Mouse (Mus musculus): ENCODE measurements around the gene Ppp2r5c.
A peak's percentile ranks its signal among the peaks of the same experiment; 100 is the strongest.

Gene Ppp2r5c

GRCm38 (mm10) chr12:110446290-110447170, at the start of gene Ppp2r5c:
Ppp2r5c (plus strand) TSS chr12:110447120.
- DNase-seq (ENCODE audit: low read depth, low spot score), result peak; percentile 86

DNA sequence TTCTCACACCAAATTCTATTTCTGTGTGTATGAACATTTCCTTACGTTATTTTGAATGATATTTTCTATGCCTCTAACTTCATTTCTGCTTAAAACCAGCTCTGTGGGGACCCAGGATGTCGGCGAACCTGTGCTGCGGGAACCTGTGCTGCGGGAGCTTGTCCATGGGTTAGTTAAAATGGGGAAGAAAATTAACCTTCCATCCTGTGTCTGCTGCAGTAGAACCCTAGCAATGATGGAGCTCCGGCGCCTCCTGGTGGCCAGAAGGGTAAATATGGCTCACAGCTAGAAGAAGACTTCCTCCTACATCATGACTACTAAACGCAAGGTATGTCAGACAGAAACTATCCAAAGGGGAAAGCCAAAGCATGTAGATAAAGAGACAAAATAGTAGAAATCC, 48.6 kb upstream of the Ppp2r5c start:
- DNase-seq (ENCODE audit: low read depth, low spot score), result peak; percentile 53

DNA sequence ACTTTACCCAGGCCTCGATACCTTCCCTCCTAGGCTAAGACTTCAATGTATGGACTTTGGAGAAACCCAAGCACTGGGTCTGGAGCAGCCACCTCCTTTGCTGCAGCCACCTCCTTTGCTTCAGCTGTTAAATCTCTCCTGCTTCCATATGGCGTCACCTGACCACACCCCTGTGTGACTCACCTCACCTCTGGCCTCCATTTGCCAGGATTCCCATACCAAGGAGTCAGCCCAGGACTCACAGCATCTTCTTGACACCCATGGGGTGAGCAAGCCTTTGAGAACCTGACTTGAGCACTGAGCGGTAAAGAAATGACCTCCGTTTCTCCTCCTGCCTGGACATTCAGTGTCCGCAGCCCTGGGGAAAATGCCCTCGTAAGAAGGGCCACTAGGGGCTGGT, 47.8 kb upstream of the Ppp2r5c start:
- no peak for DNase-seq (ENCODE audit: low read depth, low spot score)

DNA sequence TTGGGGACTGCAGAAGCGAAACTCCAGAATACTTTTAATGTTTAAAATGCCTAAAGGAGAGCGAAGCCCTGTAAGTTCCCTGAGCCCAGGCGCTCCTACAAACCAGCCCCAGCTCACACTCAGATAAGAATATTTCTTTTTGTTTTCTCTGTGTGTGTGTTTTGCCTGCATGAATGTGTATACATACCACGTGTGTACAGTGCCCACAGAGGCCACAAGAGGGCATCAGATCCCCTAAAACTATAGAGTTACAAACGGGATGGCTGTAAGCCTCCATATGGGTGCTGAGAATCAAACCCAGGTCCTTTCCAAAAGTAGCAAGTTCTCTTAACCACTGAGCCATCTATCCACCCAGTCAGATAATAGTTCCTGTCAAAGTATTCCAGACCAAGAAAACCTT, 46.0 kb upstream of the Ppp2r5c start:
- no peak for DNase-seq (ENCODE audit: low read depth, low spot score)

GRCm38 (mm10) chr12:110401871-110402270, 45.0 kb upstream of the Ppp2r5c start:
- DNase-seq (ENCODE audit: low read depth, low spot score), result no peak

DNA sequence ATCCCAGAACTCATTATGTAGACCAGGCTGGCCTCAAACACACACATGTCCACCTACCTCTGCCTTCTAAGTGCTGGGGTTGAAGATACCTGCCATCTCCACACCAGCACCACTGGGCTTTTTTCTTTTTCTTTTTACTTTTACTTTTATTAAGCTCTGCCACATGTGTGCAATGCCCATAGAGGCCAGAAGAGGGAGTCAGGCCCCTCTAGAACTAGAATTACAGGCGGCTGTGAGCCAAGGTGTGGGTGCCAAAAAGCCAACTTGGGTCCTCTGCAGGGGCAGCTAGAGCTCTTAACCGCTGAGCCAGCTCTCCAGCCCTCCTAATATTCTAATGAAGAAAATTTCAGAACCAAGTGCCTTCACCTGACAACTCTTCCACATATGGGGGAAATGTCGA, 30.7 kb upstream of the Ppp2r5c start:
- DNase-seq (ENCODE audit: low read depth, low spot score), result no peak

DNA sequence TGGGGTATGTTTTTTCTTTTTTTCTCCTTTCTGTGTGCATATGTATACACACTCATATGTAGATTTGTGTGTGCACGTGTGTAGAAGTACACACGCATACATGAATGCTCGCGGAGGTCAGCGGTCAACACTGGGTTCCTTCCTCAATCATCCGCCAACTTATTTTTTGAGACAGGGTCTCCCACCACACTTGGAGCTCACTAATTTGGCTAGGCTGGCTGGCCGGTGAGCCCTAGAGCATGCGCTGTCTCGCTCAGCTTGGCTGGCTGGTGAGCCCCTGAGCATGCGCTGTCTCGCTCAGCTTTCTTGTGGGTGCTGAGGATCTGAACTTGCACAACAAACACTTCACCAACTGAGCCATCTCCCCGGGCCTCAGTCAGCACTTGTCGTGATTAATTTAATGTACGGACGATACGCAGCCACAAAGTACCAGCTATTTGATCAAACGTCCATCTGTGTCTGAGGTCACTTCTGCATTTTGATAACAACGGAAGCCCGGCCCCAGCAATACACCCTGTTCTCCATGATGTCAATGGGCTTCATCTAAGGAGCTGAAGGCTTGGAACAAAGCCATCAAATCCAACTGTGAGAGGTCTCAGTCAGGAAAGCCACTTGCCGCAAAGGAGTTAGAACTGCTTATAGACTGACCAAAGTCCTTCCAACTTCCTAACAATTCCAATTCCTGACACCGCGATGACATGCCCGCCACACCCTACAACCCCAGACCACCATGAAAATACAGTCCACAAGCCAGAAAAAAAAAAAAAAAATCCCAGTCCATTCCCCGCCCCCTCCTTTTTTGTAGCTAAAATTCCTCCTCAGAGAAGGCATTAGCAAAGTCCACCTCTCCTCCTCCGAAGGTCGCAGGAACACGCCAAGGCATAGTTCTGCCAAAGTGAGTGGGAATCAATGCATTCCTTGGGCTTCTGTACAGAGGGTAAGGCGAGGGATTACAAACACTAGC, 29.6 kb upstream of the Ppp2r5c start:
- DNase-seq (ENCODE audit: low read depth, low spot score), result no peak

- no peak for DNase-seq (ENCODE audit: low read depth, low spot score)
Observed at GRCm38 (mm10) chr12:110417987-110418734, 28.8 kb upstream of the Ppp2r5c start.

DNA sequence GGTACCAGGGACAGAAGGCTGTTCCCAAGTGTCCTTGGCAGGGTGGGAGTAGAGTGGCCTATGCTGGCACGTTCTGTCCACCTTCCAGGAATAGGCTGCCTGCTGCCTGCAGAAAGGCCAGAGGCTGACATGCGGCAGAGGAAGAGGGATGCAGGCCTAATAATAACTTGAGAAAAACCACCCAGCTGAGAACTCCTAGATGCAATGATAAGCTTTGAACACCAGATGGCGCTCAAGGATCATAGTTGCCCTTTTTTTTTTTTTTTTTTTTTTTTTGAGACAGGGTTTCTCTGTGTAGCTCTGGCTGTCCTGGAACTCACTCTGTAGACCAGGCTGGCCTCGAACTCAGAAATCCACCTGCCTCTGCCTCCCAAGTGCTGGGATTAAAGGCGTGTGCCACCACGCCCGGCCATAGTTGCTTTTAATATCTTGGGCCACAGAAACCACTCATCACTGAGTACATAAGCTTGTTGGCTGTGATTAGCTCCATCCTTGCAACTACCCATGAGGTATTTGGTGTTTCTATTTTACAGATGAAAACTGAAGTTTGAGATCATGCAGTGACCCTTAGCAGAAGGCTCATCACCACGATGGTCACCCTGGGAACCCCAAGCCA, 28.1 kb upstream of the Ppp2r5c start:
- no peak for DNase-seq (ENCODE audit: low read depth, low spot score)

DNA sequence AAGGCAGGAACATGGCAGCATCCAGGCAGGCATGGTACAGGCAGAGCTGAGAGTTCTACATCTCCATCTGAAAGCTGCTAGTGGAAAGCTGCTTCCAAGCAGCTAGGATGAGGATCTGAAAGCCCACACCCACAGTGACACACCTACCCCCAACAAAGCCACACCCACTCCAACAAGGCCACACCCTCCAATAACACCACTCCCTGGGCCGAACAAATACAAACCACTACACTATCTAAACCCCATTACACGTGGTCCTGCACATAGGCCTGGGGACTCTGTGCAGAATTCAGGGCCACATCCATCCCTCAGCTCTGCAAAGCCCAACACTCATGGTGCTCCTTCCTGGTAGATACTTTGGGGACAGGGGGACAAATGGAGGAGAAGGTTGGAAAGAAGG, 27.0 kb upstream of the Ppp2r5c start:
- DNase-seq (ENCODE audit: low read depth, low spot score), result no peak

DNA sequence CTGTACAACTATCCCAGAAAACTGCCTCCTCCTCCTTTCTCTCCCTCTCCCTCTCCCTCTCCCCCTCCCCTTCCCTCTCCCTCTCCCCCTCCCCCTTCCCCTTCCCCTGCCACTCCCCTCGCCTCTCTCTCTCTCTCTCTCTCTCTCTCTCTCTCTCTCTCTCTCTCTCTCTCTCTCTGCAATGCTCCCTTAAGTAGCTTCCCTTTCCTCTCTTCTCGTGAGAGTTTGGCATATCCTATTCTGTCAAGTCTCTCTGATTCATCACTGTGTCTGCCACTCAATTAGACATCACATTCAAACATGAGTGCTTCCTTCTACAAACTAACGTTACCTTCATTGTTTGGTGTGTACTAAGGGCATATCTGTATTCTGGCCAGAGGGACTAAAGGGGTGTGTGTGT, 25.6 kb upstream of the Ppp2r5c start:
- DNase-seq (ENCODE audit: low read depth, low spot score), result no peak

- DNase-seq (ENCODE audit: low read depth, low spot score), result no peak
Observed at GRCm38 (mm10) chr12:110424008-110424704, 22.8 kb upstream of the Ppp2r5c start.

DNA sequence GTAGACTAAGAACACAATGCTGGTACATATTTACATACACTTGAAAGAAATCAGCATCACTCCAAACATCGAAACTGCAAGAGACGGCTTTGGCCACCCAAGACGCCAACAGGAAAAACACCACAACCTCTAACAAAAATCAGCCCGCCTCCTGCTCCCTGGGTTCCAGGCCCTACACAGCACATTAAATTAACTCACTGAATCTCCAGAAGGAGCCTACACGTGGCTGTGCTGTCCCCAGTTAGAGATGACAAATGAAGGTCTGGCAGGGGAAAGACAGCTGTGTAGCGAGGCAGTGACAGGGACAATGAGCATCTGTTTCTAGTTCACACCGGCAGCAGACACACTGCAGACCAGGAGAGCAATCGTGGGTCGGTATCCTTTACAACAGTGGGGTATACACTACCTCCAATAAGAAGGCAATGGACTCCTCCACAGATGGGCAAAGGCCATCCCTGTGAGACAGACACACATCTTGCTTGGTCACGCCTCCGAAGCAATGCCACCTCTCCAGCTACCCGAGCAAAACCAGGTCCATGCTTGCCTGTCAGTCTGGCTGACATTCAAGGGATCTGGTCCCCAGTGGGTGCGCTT, 20.4 kb upstream of the Ppp2r5c start:
- DNase-seq (ENCODE audit: low read depth, low spot score), result no peak

DNA sequence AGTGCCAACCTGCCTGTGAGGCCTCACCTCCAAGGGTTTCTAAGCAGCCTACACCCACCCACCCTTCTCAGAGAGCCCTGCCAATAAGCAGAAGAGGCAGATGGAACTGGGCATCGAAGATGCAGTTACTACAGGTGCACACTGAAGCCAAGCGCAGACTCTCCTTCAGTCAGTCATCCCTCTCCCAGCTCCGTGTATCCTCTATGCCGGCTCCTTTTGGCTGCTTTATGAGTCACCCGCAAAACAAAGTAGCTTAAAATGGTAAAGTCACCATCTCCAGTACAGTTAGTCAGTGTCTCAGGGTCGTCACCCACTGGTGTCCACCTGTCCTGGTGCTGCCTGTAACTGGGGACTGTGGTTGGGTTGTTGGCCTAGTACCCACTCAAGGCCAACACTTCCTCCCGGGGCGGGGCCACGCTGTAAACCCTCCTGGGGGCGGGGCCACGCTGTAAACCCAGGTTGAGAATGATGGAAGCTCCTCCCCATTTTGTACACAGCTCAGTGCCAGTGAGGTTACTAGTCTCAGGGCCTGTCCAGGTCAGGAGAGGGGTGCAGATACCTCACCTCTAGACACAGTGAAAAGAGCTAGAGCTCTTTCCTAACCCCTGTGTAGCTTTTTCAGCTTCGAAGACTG, 17.5 kb upstream of the Ppp2r5c start:
- DNase-seq (ENCODE audit: low read depth, low spot score), result no peak

DNA sequence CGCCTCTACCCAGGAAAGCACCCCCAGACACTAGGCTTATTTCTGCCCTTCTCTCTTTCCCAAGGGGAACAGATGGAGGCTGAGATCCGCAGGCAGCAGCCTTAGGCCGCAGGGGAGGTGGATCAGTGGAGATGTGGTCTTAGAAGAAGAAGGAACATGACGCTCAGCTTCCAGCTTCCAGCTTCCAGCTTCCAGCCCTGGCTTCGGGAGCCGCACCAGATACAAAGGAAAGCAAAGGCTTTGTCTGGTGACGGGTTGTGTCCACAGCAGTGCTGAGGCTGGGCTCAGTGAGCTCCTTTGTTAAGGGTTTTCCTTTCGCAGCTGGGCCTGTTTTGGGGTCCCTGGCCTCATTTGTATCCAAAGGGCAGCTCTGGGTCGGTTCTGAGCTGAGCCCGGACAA, 16.9 kb upstream of the Ppp2r5c start:
- DNase-seq (ENCODE audit: low read depth, low spot score), result no peak

GRCm38 (mm10) chr12:110431805-110432204, 15.1 kb upstream of the Ppp2r5c start:
- no peak for DNase-seq (ENCODE audit: low read depth, low spot score)

GRCm38 (mm10) chr12:110436638-110437366, 10.1 kb upstream of the Ppp2r5c start:
- no peak for DNase-seq (ENCODE audit: low read depth, low spot score)

DNA sequence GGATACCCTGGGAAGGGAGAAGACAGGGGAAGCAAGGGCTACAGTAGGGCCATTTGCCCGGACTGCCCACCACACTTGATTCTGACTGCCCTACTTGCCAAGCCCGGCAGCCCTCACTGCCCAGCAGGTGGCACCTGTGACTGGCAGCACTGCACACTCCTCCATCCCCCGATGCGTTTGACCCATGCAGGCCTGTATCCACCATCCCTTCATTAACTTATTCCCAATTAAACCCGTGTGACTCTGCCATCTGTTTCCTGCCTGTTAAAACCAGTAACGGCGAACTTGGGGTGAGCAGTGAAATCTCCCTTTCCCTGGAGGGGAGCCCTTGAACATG, 9.6 kb upstream of the Ppp2r5c start:
- no peak for DNase-seq (ENCODE audit: low read depth, low spot score)

DNA sequence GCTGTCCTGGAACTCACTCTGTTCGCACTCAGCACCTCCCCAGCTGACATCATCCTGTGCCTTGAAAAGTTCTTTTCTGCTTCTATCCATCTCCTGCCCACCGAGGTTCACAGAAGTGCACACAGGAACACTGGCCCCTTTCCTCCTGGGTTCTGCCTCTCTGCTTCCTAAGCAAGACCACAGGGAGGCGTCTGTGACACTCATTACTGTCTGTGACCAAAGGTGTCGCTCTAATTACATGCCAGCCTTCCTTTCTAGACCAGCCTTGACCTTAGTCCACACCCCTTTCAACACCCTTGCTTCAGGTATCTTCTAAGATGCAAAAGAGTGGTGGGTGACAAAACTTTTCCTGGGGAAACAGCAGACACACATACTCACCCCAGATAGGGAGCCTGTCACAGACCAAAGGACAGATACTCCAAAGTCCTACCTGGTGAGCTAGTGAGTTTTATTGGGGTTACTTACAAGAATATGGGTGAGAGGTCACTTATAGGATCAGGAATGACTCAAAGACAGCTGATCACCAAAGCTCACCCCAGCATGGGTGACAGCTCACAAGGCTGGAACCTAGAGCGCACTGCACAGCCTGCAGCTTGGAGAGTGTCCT, 8.4 kb upstream of the Ppp2r5c start:
- DNase-seq (ENCODE audit: low read depth, low spot score), result no peak
